Mouse (Mus musculus) lung, postnatal 0 days (tissue): ENCODE results near the gene BC048679.

Source experiments
- CTCF ChIP-seq: IDR thresholded peaks from 2 replicates; pipeline ENCODE4 v1.5.1; 2016; ENCODE audit warnings: antibody characterized with exemption, mild to moderate bottlenecking
- EP300 ChIP-seq: IDR thresholded peaks from 2 replicates; pipeline ENCODE4 v1.6.1; 2016; ENCODE audit warnings: antibody characterized with exemption, mild to moderate bottlenecking, control low read depth

GRCm38 (mm10) chr7:81528918-81529317, 30.8 kb upstream of the BC048679 start:
- TF ChIP-seq CTCF, result no peak
- TF ChIP-seq EP300, result no peak
